In the genomic region with DNA sequence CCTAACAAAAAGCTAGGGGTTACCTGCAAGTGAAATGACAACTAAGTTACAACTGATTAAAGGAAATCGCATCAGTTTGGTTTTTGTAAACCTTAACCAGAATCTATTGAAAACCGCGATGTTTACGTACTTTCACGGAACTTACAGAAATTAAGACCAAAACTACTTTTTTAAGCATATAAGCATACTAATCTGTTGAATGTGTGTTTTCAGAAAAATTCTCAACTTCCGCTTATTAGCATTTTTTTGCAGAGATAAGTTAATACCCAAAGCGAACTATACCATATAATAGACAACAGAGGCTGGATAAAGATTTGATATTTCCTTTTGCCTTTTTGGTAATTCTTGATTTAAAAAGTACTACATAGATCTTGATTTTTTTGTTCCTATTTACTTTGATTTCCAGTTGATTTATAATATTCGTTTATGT, we compare ENCODE assay signal across 8 mouse cellular contexts. TPM values are rescaled to one million over a fixed set of nuclear protein-coding genes. Genes with fewer than 3 reads are reported as not detected.
A peak's percentile ranks its signal among the peaks of the same experiment; 100 is the strongest.
DNase-seq lines count a peak whose midpoint lies in the region; ATAC-seq and TF ChIP-seq lines count a peak whose summit lies in the region.

No protein-coding gene starts in this region.

- no peaks in the 10 kb centered on the region for H3K27me3 ChIP-seq in erythroblast, embryonic 14.5 days (ENCODE audit: control insufficient read depth)
- no peaks in the 10 kb centered on the region for H3K27me3 ChIP-seq in testis, adult 2 months (ENCODE audit: control insufficient read depth, insufficient read depth, low read length)
- H3K27me3 ChIP-seq in liver, embryonic 12.5 days (replicated peaks): no peaks in the 10 kb centered on the region

- H3K4me1 ChIP-seq in erythroblast, embryonic 14.5 days (ENCODE audit: control insufficient read depth): peaks cover 25% of the 10 kb centered on the region
- H3K4me1 ChIP-seq in testis, adult 2 months (ENCODE audit: control insufficient read depth, insufficient read depth, low read length): peaks cover 6% of the 10 kb centered on the region
- H3K4me1 ChIP-seq in liver, embryonic 12.5 days: peaks cover 21% of the 10 kb centered on the region

- peaks cover 31% of the 10 kb centered on the region for H3K36me3 ChIP-seq in erythroblast, embryonic 14.5 days (ENCODE audit: control insufficient read depth)
- H3K36me3 ChIP-seq in testis, adult 2 months (ENCODE audit: control insufficient read depth, insufficient read depth, low read length): peaks cover 1% of the 10 kb centered on the region; the same call in 1 of the 2 replicates
- H3K36me3 ChIP-seq in liver, embryonic 12.5 days: peaks cover 15% of the 10 kb centered on the region

- H3K4me2 ChIP-seq in liver, embryonic 12.5 days: peak overlapping the region; percentile 93

- H3K9me3 ChIP-seq in erythroblast, embryonic 14.5 days (ENCODE audit: control insufficient read depth, low read length): no peaks in the 10 kb centered on the region
- no peaks in the 10 kb centered on the region for H3K9me3 ChIP-seq in liver, embryonic 12.5 days (replicated peaks)

- ATAC-seq in erythroblast, adult 5-6 weeks (replicated peaks; ENCODE audit: low FRiP score, poor library complexity, severe bottlenecking): no peak
- ATAC-seq in liver, embryonic 12.5 days: no peak
- no peak for ATAC-seq in frontal cortex, adult (ENCODE audit: low TSS enrichment)

- H3K27ac ChIP-seq in testis, adult 2 months (ENCODE audit: control insufficient read depth, insufficient read depth, low read depth, low read length): peak overlapping the region; percentile 95
- H3K27ac ChIP-seq in liver, embryonic 12.5 days: peak overlapping the region; percentile 98

- 10% methylated on average over 8 of the region's 8 CpGs for WGBS in liver, embryonic 12.5 days (ENCODE audit: insufficient replicate concordance)

- no peak for DNase-seq in testis, postnatal 10 days (ENCODE audit: low spot score)
- no peak for DNase-seq in natural killer cell, adult 2 months (ENCODE audit: low spot score in 2 of 2)
- DNase-seq in spleen, adult 12 weeks (ENCODE audit: low spot score): no peak

- H3K4me3 ChIP-seq in erythroblast, embryonic 14.5 days (replicated peaks): peak overlapping the region; percentile 83
- H3K4me3 ChIP-seq in testis, adult 2 months (ENCODE audit: control insufficient read depth, low read depth, low read length): peak overlapping the region; percentile 80
- peak overlapping the region; percentile 88 for H3K4me3 ChIP-seq in liver, embryonic 12.5 days

- H3K9ac ChIP-seq in liver, embryonic 12.5 days: peak overlapping the region; percentile 95

- TF ChIP-seq CTCF in testis, adult 2 months (IDR thresholded peaks at IDR 0.05; ENCODE audit: control insufficient read depth, insufficient read depth, insufficient replicate concordance, low read depth, low read length): no peak

- TF ChIP-seq POLR2A in testis, adult 2 months (IDR thresholded peaks at IDR 0.05; ENCODE audit: control insufficient read depth, low read depth, low read length): no peak

RNA-seq across cellular contexts. Expression of gene Zbtb44, which starts 1.0 kb away (rescaled TPM):
- 0.62 and 0.66 TPM in 2 replicates for polyA plus RNA-seq in erythroblast, embryonic 14.5 days (2012)
- total RNA-seq in erythroblast, adult 5-6 weeks (2015; ENCODE audit: low replicate concordance): 49.5 and 62.1 TPM in 2 replicates
- total RNA-seq in erythroblast, adult 5-6 weeks (2017; ENCODE audit: low replicate concordance): 59.5 and 60.2 TPM in 2 replicates
- polyA plus RNA-seq in testis, adult 2 months (2012; rRNA removed): 35.8 and 40.7 TPM in 2 replicates
- 10.2 and 10.4 TPM in 2 replicates for polyA plus RNA-seq in liver, embryonic 12.5 days (2016; fragmentation: Nextera tagmentation; extraction: Ambion mirVana)
